Mouse (Mus musculus) layer of hippocampus, adult 18-20 months (tissue): ENCODE results near the gene Rgs3. TPM values are rescaled to one million over a fixed set of nuclear protein-coding genes. Genes with fewer than 3 reads are reported as not detected.

Source experiments
- DNase-seq, 2 experiments: peaks; one replicate each; pipeline ENCODE4 v3.0.0; 2022; ENCODE audit warnings: low spot score in 2 of 2
- total RNA-seq, 2 experiments: library from RNA; stranded (reverse); gene quantifications; 2 replicates each; pipeline ENCODE4 v1.2.3; 2021

Gene Rgs3
- total RNA-seq, 2 experiments from 2014 or later, result 20.6 to 22.2 TPM

GRCm38 (mm10) chr4:62711582-62711981, 151.9 kb downstream of the Rgs3 start:
- no peak for DNase-seq

- no peak for DNase-seq
Measured at GRCm38 (mm10) chr4:62720861-62721260, 161.2 kb downstream of the Rgs3 start.

- no peak for DNase-seq
Measured at GRCm38 (mm10) chr4:62722021-62722426, 162.4 kb downstream of the Rgs3 start.

GRCm38 (mm10) chr4:62723795-62724194, 164.1 kb downstream of the Rgs3 start:
- DNase-seq, result no peak

- DNase-seq, result no peak
Measured at GRCm38 (mm10) chr4:62726282-62726937, 166.8 kb downstream of the Rgs3 start.

- DNase-seq, result peak; percentile 22 to 48
Measured at GRCm38 (mm10) chr4:62727541-62728303, 168.1 kb downstream of the Rgs3 start.

- DNase-seq, result no peak
Measured at GRCm38 (mm10) chr4:62728471-62728870, 168.8 kb downstream of the Rgs3 start.

GRCm38 (mm10) chr4:62729191-62729590, 169.5 kb downstream of the Rgs3 start:
- no peak for DNase-seq

GRCm38 (mm10) chr4:62729941-62730340, 170.3 kb downstream of the Rgs3 start:
- no peak for DNase-seq

GRCm38 (mm10) chr4:62730861-62731260, 171.2 kb downstream of the Rgs3 start:
- no peak for DNase-seq

- DNase-seq, result peak in 1 of 2 experiments; percentile 27
Measured at GRCm38 (mm10) chr4:62731531-62732063, 171.9 kb downstream of the Rgs3 start.

GRCm38 (mm10) chr4:62732096-62732495, 172.4 kb downstream of the Rgs3 start:
- DNase-seq, result no peak

- no peak for DNase-seq
Measured at GRCm38 (mm10) chr4:62732840-62733239, 173.2 kb downstream of the Rgs3 start.

- DNase-seq, result no peak
Measured at GRCm38 (mm10) chr4:62733938-62734337, 174.3 kb downstream of the Rgs3 start.

GRCm38 (mm10) chr4:62735291-62735690, 175.6 kb downstream of the Rgs3 start:
- no peak for DNase-seq

- DNase-seq, result no peak
Measured at GRCm38 (mm10) chr4:62735878-62736277, 176.2 kb downstream of the Rgs3 start.

GRCm38 (mm10) chr4:62736421-62736820, 176.8 kb downstream of the Rgs3 start:
- DNase-seq, result no peak

- DNase-seq, result no peak
Measured at GRCm38 (mm10) chr4:62736904-62737303, 177.3 kb downstream of the Rgs3 start.

GRCm38 (mm10) chr4:62737983-62738695, 178.5 kb downstream of the Rgs3 start:
- no peak for DNase-seq

GRCm38 (mm10) chr4:62738996-62739395, 179.3 kb downstream of the Rgs3 start:
- no peak for DNase-seq

- DNase-seq, result no peak
Measured at GRCm38 (mm10) chr4:62739591-62739990, 179.9 kb downstream of the Rgs3 start.
